Mouse (Mus musculus) hindbrain, embryonic 14.5 days (tissue): Measurements from ENCODE around the gene Cers2. TPM values are rescaled to one million over a fixed set of nuclear protein-coding genes. Genes with fewer than 3 reads are reported as not detected.
"Not testable (repeated sequence)": the region's sequence is repeated elsewhere in the genome, so short reads cannot be mapped to it uniquely, and the experiment has no call there.

Source experiments
- ATAC-seq: fragments of 200-750 bp; cut with Nextera tagmentation; 2 replicates; pipeline ENCODE4 v1.8.0; 2017; ENCODE audit warnings: moderate number of reproducible peaks, mild to moderate bottlenecking, moderate TSS enrichment, moderate library complexity; ENCODE audit not compliant: low FRiP score
- DNase-seq: peaks from one replicate; pipeline ENCODE4 v3.0.0-alpha.2; 2015; ENCODE audit warnings: low spot score
- H3K27ac ChIP-seq: fragments of 300-500 bp; sonication (generic); 2 replicates; pipeline ENCODE4 v1.5.1; 2014; ENCODE audit warnings: mild to moderate bottlenecking, moderate library complexity
- H3K27me3 ChIP-seq: fragments of 300-500 bp; sonication (generic); 2 replicates; pipeline ENCODE4 v1.6.1; 2014; ENCODE audit warnings: mild to moderate bottlenecking, low read length, mixed read lengths; ENCODE audit not compliant: control insufficient read depth, insufficient read depth
- H3K36me3 ChIP-seq: fragments of 300-500 bp; sonication (generic); replicated peaks from 2 replicates; pipeline ENCODE4 v1.6.1; 2014; ENCODE audit not compliant: control insufficient read depth, insufficient read depth
- H3K4me1 ChIP-seq: fragments of 300-500 bp; sonication (generic); replicated peaks from 2 replicates; pipeline ENCODE4 v1.6.1; 2014; ENCODE audit warnings: antibody characterized with exemption, low read length, mixed read lengths; ENCODE audit not compliant: control insufficient read depth, insufficient read depth
- H3K4me2 ChIP-seq: fragments of 300-500 bp; sonication (generic); replicated peaks from 2 replicates; pipeline ENCODE4 v1.6.1; 2014; ENCODE audit warnings: mild to moderate bottlenecking, moderate library complexity
- H3K4me3 ChIP-seq: fragments of 300-500 bp; sonication (generic); replicated peaks from 2 replicates; pipeline ENCODE4 v1.5.1; 2014; ENCODE audit warnings: mild to moderate bottlenecking, low read length
- H3K9ac ChIP-seq: fragments of 300-500 bp; sonication (generic); 2 replicates; pipeline ENCODE4 v1.6.1; 2014
- H3K9me3 ChIP-seq: fragments of 300-500 bp; sonication (generic); 2 replicates; pipeline ENCODE4 v1.6.1; 2016; ENCODE audit warnings: low read length; ENCODE audit not compliant: control insufficient read depth
- WGBS: fragments of 180-500 bp; shearing (Covaris S2); extraction: QIAGEN DNeasy Blood & Tissue Kit; methylation state at CpG from one replicate; pipeline ENCODE4 v1.1.7; 2014; 5-methylcytosine and 5-hydroxymethylcytosine counted together
- polyA plus RNA-seq: library from polyadenylated mRNA; unstranded; fragments of >200 nt; fragmentation: Nextera tagmentation; extraction: Ambion mirVana; gene quantifications from 2 replicates; pipeline ENCODE4 v1.2.1, GENCODE M21; 2014

Cers2 gene
- polyA plus RNA-seq, 1 experiment from 2014 or later, result 88.3 TPM

GRCm38 (mm10) chr3:95319701-95320625 is 5.4 kb downstream of the Cers2 start:
- Histone ChIP-seq H3K27me3 (no peaks in the 10 kb centered on the region), H3K4me2 (no peak overlapping the region), H3K27ac (no peak overlapping the region), H3K4me1 (peaks cover 20% of the 10 kb centered on the region), H3K9me3 (no peaks in the 10 kb centered on the region), H3K36me3 (peaks cover 51% of the 10 kb centered on the region), H3K9ac (no peak overlapping the region), H3K4me3 (no peak overlapping the region)
- DNase-seq, result peak; percentile 20
- ATAC-seq, result no peak
- WGBS, result 67% methylated on average over 12 of the region's 12 CpGs

- DNase-seq, result peak; percentile 21
- Histone ChIP-seq H3K4me2 (no peak overlapping the region), H3K9me3 (no peaks in the 10 kb centered on the region), H3K27me3 (no peaks in the 10 kb centered on the region), H3K36me3 (peaks cover 85% of the 10 kb centered on the region), H3K9ac (no peak overlapping the region), H3K27ac (no peak overlapping the region), H3K4me3 (no peak overlapping the region), H3K4me1 (no peaks in the 10 kb centered on the region)
- no peak for ATAC-seq
- 93% methylated on average over 3 of the region's 3 CpGs for WGBS
These were observed 8.8 kb downstream of the Cers2 start for GRCm38 (mm10) chr3:95323429-95323828.

GRCm38 (mm10) chr3:95324454-95325144 is 10.0 kb downstream of the Cers2 start:
- Histone ChIP-seq H3K36me3 (peaks cover 97% of the 10 kb centered on the region), H3K9me3 (no peaks in the 10 kb centered on the region), H3K4me1 (no peaks in the 10 kb centered on the region), H3K9ac (no peak overlapping the region), H3K4me2 (no peak overlapping the region), H3K4me3 (no peak overlapping the region), H3K27me3 (no peaks in the 10 kb centered on the region), H3K27ac (no peak overlapping the region)
- DNase-seq (peak; percentile 20), ATAC-seq (no peak)
- 93% methylated on average over 6 of the region's 6 CpGs for WGBS

- Histone ChIP-seq H3K4me1 (no peaks in the 10 kb centered on the region), H3K9ac (no peak overlapping the region), H3K9me3 (no peaks in the 10 kb centered on the region), H3K4me2 (no peak overlapping the region), H3K27me3 (no peaks in the 10 kb centered on the region), H3K27ac (no peak overlapping the region), H3K4me3 (no peak overlapping the region), H3K36me3 (peaks cover 98% of the 10 kb centered on the region)
- no peak for DNase-seq
- WGBS, result 89% methylated on average over 1 of the region's 1 CpGs
- ATAC-seq, result no peak
These were observed 14.3 kb downstream of the Cers2 start for GRCm38 (mm10) chr3:95328803-95329404.

GRCm38 (mm10) chr3:95331528-95331927 is 16.9 kb downstream of the Cers2 start:
- no peak for DNase-seq
- Histone ChIP-seq H3K36me3 (peaks cover 97% of the 10 kb centered on the region), H3K4me2 (no peak overlapping the region), H3K4me1 (no peaks in the 10 kb centered on the region), H3K27ac (no peak overlapping the region), H3K27me3 (no peaks in the 10 kb centered on the region), H3K9ac (no peak overlapping the region), H3K9me3 (no peaks in the 10 kb centered on the region), H3K4me3 (no peak overlapping the region)
- ATAC-seq, result no peak
- 89% methylated on average over 1 of the region's 1 CpGs for WGBS

- Histone ChIP-seq H3K4me3 (no peak overlapping the region), H3K9ac (no peak overlapping the region), H3K27me3 (no peaks in the 10 kb centered on the region), H3K36me3 (peaks cover 99% of the 10 kb centered on the region), H3K9me3 (no peaks in the 10 kb centered on the region), H3K27ac (no peak overlapping the region), H3K4me2 (no peak overlapping the region), H3K4me1 (no peaks in the 10 kb centered on the region)
- ATAC-seq, result no peak
- WGBS, result 94% methylated on average over 4 of the region's 4 CpGs
- no peak for DNase-seq
These were observed 22.8 kb downstream of the Cers2 start for GRCm38 (mm10) chr3:95337345-95337744.

- H3K4me3 ChIP-seq, result no peak overlapping the region
- no peak overlapping the region for H3K27ac ChIP-seq
- WGBS, result 94% methylated on average over 4 of the region's 4 CpGs
- no peaks in the 10 kb centered on the region for H3K27me3 ChIP-seq
- ATAC-seq (no peak), DNase-seq (no peak)
- H3K9me3 ChIP-seq, result no peaks in the 10 kb centered on the region
- no peak overlapping the region for H3K4me2 ChIP-seq
- no peak overlapping the region for H3K9ac ChIP-seq
- H3K36me3 ChIP-seq, result peaks cover 99% of the 10 kb centered on the region
- H3K4me1 ChIP-seq, result no peaks in the 10 kb centered on the region
These were observed 23.7 kb downstream of the Cers2 start for GRCm38 (mm10) chr3:95338251-95338650.

- not testable (repeated sequence) for H3K4me2 ChIP-seq, H3K9ac ChIP-seq, H3K4me3 ChIP-seq, ATAC-seq, H3K4me1 ChIP-seq, H3K27me3 ChIP-seq, DNase-seq, H3K9me3 ChIP-seq, H3K27ac ChIP-seq
- H3K36me3 ChIP-seq, result peaks cover 95% of the 10 kb centered on the region
- WGBS, result 93% methylated on average over 9 of the region's 9 CpGs
These were observed 28.9 kb downstream of the Cers2 start for GRCm38 (mm10) chr3:95343356-95344000.

- no peak for ATAC-seq
- Histone ChIP-seq H3K36me3 (peaks cover 92% of the 10 kb centered on the region), H3K4me1 (no peaks in the 10 kb centered on the region), H3K4me2 (no peak overlapping the region), H3K9ac (no peak overlapping the region), H3K9me3 (no peaks in the 10 kb centered on the region), H3K27me3 (no peaks in the 10 kb centered on the region), H3K4me3 (no peak overlapping the region), H3K27ac (no peak overlapping the region)
- 98% methylated on average over 7 of the region's 7 CpGs for WGBS
- no peak for DNase-seq
These were observed 31.9 kb downstream of the Cers2 start for GRCm38 (mm10) chr3:95346454-95346853.
